ENCODE assay signal across 8 mouse cellular contexts in the genomic region with DNA sequence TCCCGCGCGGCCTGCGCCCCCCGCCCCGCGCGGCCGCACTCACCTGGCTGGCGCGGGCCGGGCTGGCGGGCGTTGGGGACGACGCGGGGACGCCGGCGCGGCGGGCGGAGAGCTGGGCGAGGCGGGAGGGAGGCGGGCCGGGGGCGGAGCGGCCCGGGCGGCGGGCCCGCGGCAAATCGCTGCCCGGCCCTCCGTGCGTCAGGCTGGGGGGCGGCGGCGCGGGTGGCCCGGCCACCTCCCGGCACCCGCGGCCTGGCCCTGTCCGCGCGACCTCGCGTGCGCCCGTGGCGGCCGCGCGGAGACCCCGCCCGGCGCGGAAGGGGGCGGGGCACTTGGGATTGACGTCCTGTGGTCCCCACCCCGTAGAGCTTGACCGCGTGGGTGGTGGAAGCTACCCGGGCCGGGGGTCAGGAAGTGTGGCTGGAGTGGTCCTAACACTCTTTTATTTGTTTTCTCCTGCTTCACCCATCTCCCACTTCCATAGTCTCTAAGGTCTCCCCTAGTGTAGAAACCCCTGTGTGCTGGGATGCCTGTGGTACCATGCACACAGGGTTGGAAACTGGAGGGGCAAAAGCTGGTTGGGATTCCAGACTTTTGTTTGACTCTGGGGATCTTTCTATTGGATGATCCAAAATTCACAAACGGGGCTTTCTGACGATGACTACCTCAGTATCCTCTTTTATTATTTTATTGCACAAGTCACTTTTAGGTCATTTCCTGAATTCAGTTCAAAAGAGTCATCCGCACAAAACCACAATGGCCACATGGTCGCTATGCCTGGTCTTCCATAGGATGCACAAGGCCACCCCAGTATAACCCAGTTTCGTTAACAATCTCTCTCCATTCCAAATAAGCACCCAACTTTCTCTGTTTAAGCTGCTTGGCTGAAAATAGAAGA. TPM values are rescaled to one million over a fixed set of nuclear protein-coding genes. Genes with fewer than 3 reads are reported as not detected.
A peak's percentile ranks its signal among the peaks of the same experiment; 100 is the strongest.
DNase-seq lines count a peak whose midpoint lies in the region; ATAC-seq and TF ChIP-seq lines count a peak whose summit lies in the region.

TSS of gene Sestd1 (minus strand) at position 81 of the 898 bp plus-strand sequence.

- peaks cover 50% of the 10 kb centered on the region for H3K4me1 ChIP-seq in bone marrow macrophage, adult 2 months (ENCODE audit: control insufficient read depth, insufficient read depth, low read length)
- H3K4me1 ChIP-seq in forebrain, embryonic 11.5 days (replicated peaks; ENCODE audit: control insufficient read depth, insufficient read depth, low read length) = no peaks in the 10 kb centered on the region
- H3K4me1 ChIP-seq in heart, embryonic 16.5 days (ENCODE audit: control insufficient read depth, insufficient read depth, low read length) = 0 out of 2 replicates have a peak, but pooled peaks cover 3% of the 10 kb centered on the region
- peaks cover 2% of the 10 kb centered on the region; the same call in 1 of the 2 replicates for H3K4me1 ChIP-seq in liver, embryonic 16.5 days (ENCODE audit: control insufficient read depth, low read depth, low read length)
- H3K4me1 ChIP-seq in neural tube, embryonic 11.5 days (ENCODE audit: control insufficient read depth, insufficient read depth, low read length) = no peaks in the 10 kb centered on the region

- peak within 1 kb of the TSS; percentile 85 for H3K4me3 ChIP-seq in bone marrow macrophage, adult 2 months (ENCODE audit: insufficient read depth, low read length)
- H3K4me3 ChIP-seq in forebrain, embryonic 11.5 days (ENCODE audit: low read depth, low read length) = peak within 1 kb of the TSS; percentile 90
- peak within 1 kb of the TSS; percentile 91 for H3K4me3 ChIP-seq in heart, embryonic 16.5 days (ENCODE audit: low read length)
- H3K4me3 ChIP-seq in liver, embryonic 16.5 days (ENCODE audit: low read depth, low read length) = peak within 1 kb of the TSS; percentile 61
- H3K4me3 ChIP-seq in neural tube, embryonic 11.5 days (ENCODE audit: low read depth, low read length) = peak within 1 kb of the TSS; percentile 60

- peak; percentile 91 for ATAC-seq in forebrain, embryonic 11.5 days (replicated peaks; ENCODE audit: low FRiP score)
- ATAC-seq in heart, embryonic 16.5 days (replicated peaks; ENCODE audit: extremely low read depth, insufficient read depth, low FRiP score) = peak; percentile 87
- ATAC-seq in liver, embryonic 16.5 days (ENCODE audit: low read depth) = peak; percentile 70
- peak; percentile 82 for ATAC-seq in neural tube, embryonic 11.5 days (ENCODE audit: insufficient read depth, low FRiP score, low TSS enrichment)

- WGBS in forebrain, embryonic 11.5 days = 8% methylated on average over 41 of the region's 73 CpGs
- WGBS in heart, embryonic 16.5 days = 5% methylated on average over 52 of the region's 73 CpGs
- 2% methylated on average over 47 of the region's 73 CpGs for WGBS in liver, embryonic 16.5 days (ENCODE audit: insufficient replicate concordance)
- 8% methylated on average over 31 of the region's 73 CpGs for WGBS in neural tube, embryonic 11.5 days

- no peak for TF ChIP-seq CTCF in bone marrow macrophage, adult 2 months (IDR thresholded peaks at IDR 0.05; ENCODE audit: low read depth, low read length)

- H3K27me3 ChIP-seq in forebrain, embryonic 11.5 days (ENCODE audit: control insufficient read depth, insufficient read depth, low read length) = no peaks in the 10 kb centered on the region
- H3K27me3 ChIP-seq in heart, embryonic 16.5 days (ENCODE audit: control insufficient read depth, insufficient read depth, low read length) = no peaks in the 10 kb centered on the region
- H3K27me3 ChIP-seq in liver, embryonic 16.5 days (ENCODE audit: control insufficient read depth, insufficient read depth, low read depth, low read length) = peaks cover 21% of the 10 kb centered on the region
- H3K27me3 ChIP-seq in neural tube, embryonic 11.5 days (ENCODE audit: control insufficient read depth, insufficient read depth, low read length) = no peaks in the 10 kb centered on the region

- TF ChIP-seq POLR2A in bone marrow macrophage, adult 2 months (IDR thresholded peaks at IDR 0.05; ENCODE audit: borderline replicate concordance, low read depth, low read length) = no peak

- H3K27ac ChIP-seq in bone marrow macrophage, adult 2 months (ENCODE audit: insufficient read depth, low read depth, low read length) = peak within 1 kb of the TSS; percentile 100
- H3K27ac ChIP-seq in forebrain, embryonic 11.5 days (ENCODE audit: low read depth, low read length) = 0 out of 2 replicates have a peak within 1 kb of the TSS, but pooled peaks have one; percentile 58
- peak within 1 kb of the TSS; percentile 75 for H3K27ac ChIP-seq in heart, embryonic 16.5 days (ENCODE audit: low read length)
- H3K27ac ChIP-seq in liver, embryonic 16.5 days (ENCODE audit: low read length) = no peak within 1 kb of the TSS
- H3K27ac ChIP-seq in neural tube, embryonic 11.5 days (ENCODE audit: low read depth, low read length) = peak within 1 kb of the TSS; percentile 68

- peak; percentile 49 for DNase-seq in CD4-positive, CD25-positive, alpha-beta regulatory T cell, adult 2 months (ENCODE audit: low read depth, low spot score)
- peak; percentile 85 for DNase-seq in forebrain, embryonic 11.5 days (ENCODE audit: low spot score)
- peak; percentile 90 for DNase-seq in kidney, postnatal 14 days
- peak; percentile 82 for DNase-seq in neural tube, embryonic 11.5 days (ENCODE audit: low spot score)
- DNase-seq in thymus, postnatal 14 days = peak; percentile 47

- H3K9ac ChIP-seq in forebrain, embryonic 11.5 days (ENCODE audit: low read length) = peak within 1 kb of the TSS; percentile 97
- H3K9ac ChIP-seq in heart, embryonic 16.5 days (ENCODE audit: low read length) = peak within 1 kb of the TSS; percentile 96
- H3K9ac ChIP-seq in liver, embryonic 16.5 days (ENCODE audit: low read depth, low read length) = peak within 1 kb of the TSS; percentile 48
- peak within 1 kb of the TSS; percentile 86 for H3K9ac ChIP-seq in neural tube, embryonic 11.5 days (ENCODE audit: low read length)

- H3K4me2 ChIP-seq in forebrain, embryonic 11.5 days (ENCODE audit: low read depth, low read length, severe bottlenecking) = peak within 1 kb of the TSS; percentile 54
- H3K4me2 ChIP-seq in heart, embryonic 16.5 days (ENCODE audit: low read depth, low read length) = peak within 1 kb of the TSS; percentile 99
- peak within 1 kb of the TSS; percentile 80 for H3K4me2 ChIP-seq in liver, embryonic 16.5 days (ENCODE audit: low read depth, low read length)
- H3K4me2 ChIP-seq in neural tube, embryonic 11.5 days (ENCODE audit: low read depth) = peak within 1 kb of the TSS; percentile 65

- H3K9me3 ChIP-seq in forebrain, embryonic 11.5 days (ENCODE audit: control insufficient read depth, low read length) = no peaks in the 10 kb centered on the region
- H3K9me3 ChIP-seq in heart, embryonic 16.5 days (replicated peaks; ENCODE audit: control insufficient read depth, low read length) = no peaks in the 10 kb centered on the region
- H3K9me3 ChIP-seq in liver, embryonic 16.5 days (replicated peaks; ENCODE audit: control insufficient read depth, low read length) = no peaks in the 10 kb centered on the region
- H3K9me3 ChIP-seq in neural tube, embryonic 11.5 days (ENCODE audit: control insufficient read depth, low read length) = no peaks in the 10 kb centered on the region

- no peaks in the 10 kb centered on the region for H3K36me3 ChIP-seq in forebrain, embryonic 11.5 days (ENCODE audit: control insufficient read depth, insufficient read depth, low read length)
- no peaks in the 10 kb centered on the region for H3K36me3 ChIP-seq in heart, embryonic 16.5 days (ENCODE audit: control insufficient read depth, insufficient read depth)
- H3K36me3 ChIP-seq in liver, embryonic 16.5 days (ENCODE audit: control insufficient read depth, insufficient read depth) = no peaks in the 10 kb centered on the region
- H3K36me3 ChIP-seq in neural tube, embryonic 11.5 days (ENCODE audit: control insufficient read depth, insufficient read depth, low read length) = no peaks in the 10 kb centered on the region

RNA-seq across cellular contexts. Expression of gene Sestd1, which starts in this region (rescaled TPM):
- polyA plus RNA-seq in bone marrow macrophage, adult 2 months (2012; ENCODE audit: insufficient read depth, insufficient read length, missing spikeins) = 42.1 and 43.3 TPM in 2 replicates
- 26.0 and 27.1 TPM in 2 replicates for polyA plus RNA-seq in forebrain, embryonic 11.5 days (2014; fragmentation: Nextera tagmentation; extraction: Ambion mirVana)
- polyA plus RNA-seq in heart, embryonic 16.5 days (2015; fragmentation: Nextera tagmentation; extraction: Ambion mirVana) = 10.3 and 10.8 TPM in 2 replicates
- 0.37 and 0.51 TPM in 2 replicates for polyA plus RNA-seq in liver, embryonic 16.5 days (2015; fragmentation: Nextera tagmentation; extraction: Ambion mirVana)
- polyA plus RNA-seq in neural tube, embryonic 11.5 days (2014; fragmentation: Nextera tagmentation; extraction: Ambion mirVana) = 31.3 and 32.6 TPM in 2 replicates

Comparison
In these comparisons a context has a peak if more than half of its experiments do, and no peak if none do; other contexts are left out.
1. Peak in ATAC-seq, H3K4me3 ChIP-seq, H3K9ac ChIP-seq and H3K4me2 ChIP-seq in liver, embryonic 16.5 days; RNA of the gene not detected or under 1 TPM.